Mouse (Mus musculus) ES-Bruce4 (cell line): Measurements from ENCODE around the gene Dnajb14. TPM values are rescaled to one million over a fixed set of nuclear protein-coding genes. Genes with fewer than 3 reads are reported as not detected.
"Not testable (repeated sequence)": the region's sequence is repeated elsewhere in the genome, so short reads cannot be mapped to it uniquely, and the experiment has no call there.

Experiments used
- H3K27ac ChIP-seq: 2 replicates; pipeline ENCODE4 v1.5.1; 2012; ENCODE audit warnings: low read length, inconsistent platforms; ENCODE audit not compliant: insufficient read depth
- H3K27me3 ChIP-seq: 2 replicates; pipeline ENCODE4 v1.6.1; 2012; ENCODE audit warnings: mild to moderate bottlenecking, low read length, inconsistent platforms; ENCODE audit not compliant: control insufficient read depth, poor library complexity, insufficient read depth, severe bottlenecking
- H3K36me3 ChIP-seq: 2 replicates; pipeline ENCODE4 v1.6.1; 2012; ENCODE audit warnings: inconsistent platforms, mild to moderate bottlenecking, low read length, moderate library complexity; ENCODE audit not compliant: control insufficient read depth, poor library complexity, insufficient read depth, severe bottlenecking
- H3K4me1 ChIP-seq: one replicate; pipeline ENCODE4 v1.8.1; 2011; ENCODE audit warnings: low read length; ENCODE audit not compliant: control insufficient read depth, insufficient read depth
- H3K4me3 ChIP-seq: 2 replicates; pipeline ENCODE4 v1.5.1; 2011; ENCODE audit warnings: low read depth, mild to moderate bottlenecking, low read length
- H3K9ac ChIP-seq: 2 replicates; pipeline ENCODE4 v1.6.1; 2012; ENCODE audit warnings: low read depth, mild to moderate bottlenecking, inconsistent platforms; ENCODE audit not compliant: poor library complexity, severe bottlenecking
- H3K9me3 ChIP-seq: replicated peaks from 2 replicates; pipeline ENCODE4 v1.6.1; 2012; ENCODE audit warnings: mild to moderate bottlenecking, low read length, inconsistent platforms; ENCODE audit not compliant: control insufficient read depth, poor library complexity, insufficient read depth, severe bottlenecking
- CTCF ChIP-seq: IDR thresholded peaks from one replicate; pipeline ENCODE4 v1.8.1; 2011; ENCODE audit warnings: low read depth, low read length
- EP300 ChIP-seq: IDR thresholded peaks from 2 replicates; pipeline ENCODE4 v1.6.1; 2011; ENCODE audit warnings: low read depth, low read length; ENCODE audit not compliant: insufficient read depth
- POLR2A ChIP-seq: IDR thresholded peaks from one replicate; pipeline ENCODE4 v1.8.1; 2011; ENCODE audit warnings: low read length; ENCODE audit not compliant: insufficient read depth
- polyA plus RNA-seq: library from polyadenylated mRNA; stranded (reverse); fragments of >200 nt; gene quantifications from 2 replicates; pipeline ENCODE4 v1.2.4, GENCODE M21; 2011; ENCODE audit warnings: low read depth; ENCODE audit not compliant: missing spikeins, insufficient read depth, insufficient read length

Gene Dnajb14
- polyA plus RNA-seq, 1 experiment, result 9.3 TPM

GRCm38 (mm10) chr3:137950191-137950885 is 82.9 kb downstream of the Dnajb14 start:
- peaks cover 13% of the 10 kb centered on the region for H3K4me1 ChIP-seq
- no peak for TF ChIP-seq CTCF
- no peak for TF ChIP-seq POLR2A
- TF ChIP-seq EP300, result no peak
- no peaks in the 10 kb centered on the region; the same call in 1 of the 2 replicates for H3K36me3 ChIP-seq
- H3K9ac ChIP-seq, result no peak overlapping the region
- no peaks in the 10 kb centered on the region for H3K27me3 ChIP-seq
- H3K9me3 ChIP-seq, result no peaks in the 10 kb centered on the region
- H3K4me3 ChIP-seq, result no peak overlapping the region
- H3K27ac ChIP-seq, result 0 out of 2 replicates have a peak overlapping the region, but pooled peaks have one; percentile 30

GRCm38 (mm10) chr3:137951302-137951701 is 83.8 kb downstream of the Dnajb14 start:
- not testable (repeated sequence) for H3K4me3 ChIP-seq, H3K27ac ChIP-seq, H3K9me3 ChIP-seq, H3K9ac ChIP-seq, H3K27me3 ChIP-seq, H3K36me3 ChIP-seq
- peaks cover 13% of the 10 kb centered on the region for H3K4me1 ChIP-seq

- peak overlapping the region; percentile 17; the same call in 1 of the 2 replicates for H3K27ac ChIP-seq
- H3K4me1 ChIP-seq, result peaks cover 13% of the 10 kb centered on the region
- H3K9ac ChIP-seq, result no peak overlapping the region
- no peaks in the 10 kb centered on the region for H3K9me3 ChIP-seq
- no peaks in the 10 kb centered on the region for H3K27me3 ChIP-seq
- TF ChIP-seq CTCF (no peak), EP300 (no peak), POLR2A (no peak)
- no peaks in the 10 kb centered on the region; the same call in 1 of the 2 replicates for H3K36me3 ChIP-seq
- no peak overlapping the region for H3K4me3 ChIP-seq
These were observed 84.3 kb downstream of the Dnajb14 start for GRCm38 (mm10) chr3:137951819-137952218.

GRCm38 (mm10) chr3:137952225-137952913 is 84.9 kb downstream of the Dnajb14 start:
- peaks cover 13% of the 10 kb centered on the region for H3K4me1 ChIP-seq
- H3K36me3 ChIP-seq, result no peaks in the 10 kb centered on the region; the same call in 1 of the 2 replicates
- peak overlapping the region; percentile 23 for H3K27ac ChIP-seq
- no peak overlapping the region for H3K4me3 ChIP-seq
- H3K9me3 ChIP-seq, result no peaks in the 10 kb centered on the region
- no peak for TF ChIP-seq CTCF
- 0 out of 2 replicates have a peak, but pooled peaks have one; percentile 28 for TF ChIP-seq EP300
- no peak for TF ChIP-seq POLR2A
- no peaks in the 10 kb centered on the region for H3K27me3 ChIP-seq
- no peak overlapping the region for H3K9ac ChIP-seq

- TF ChIP-seq EP300 (no peak), POLR2A (no peak), CTCF (no peak)
- Histone ChIP-seq H3K27ac (peak overlapping the region; percentile 34), H3K27me3 (no peaks in the 10 kb centered on the region), H3K4me1 (peaks cover 13% of the 10 kb centered on the region), H3K36me3 (no peaks in the 10 kb centered on the region; the same call in 1 of the 2 replicates), H3K9me3 (no peaks in the 10 kb centered on the region), H3K4me3 (no peak overlapping the region), H3K9ac (no peak overlapping the region)
These were observed 85.7 kb downstream of the Dnajb14 start for GRCm38 (mm10) chr3:137952914-137953880.
